Mouse (Mus musculus): ENCODE data around the gene Adcy5. TPM values are rescaled to one million over a fixed set of nuclear protein-coding genes. Genes with fewer than 3 reads are reported as not detected.

Gene Adcy5
- polyA plus RNA-seq, 1 experiment from 2014 or later, result 0.63 TPM

- no peak for DNase-seq (ENCODE audit: low spot score)
- Histone ChIP-seq H3K4me3 (no peak overlapping the region), H3K27me3 (ENCODE audit: low read depth, poor library complexity, severe bottlenecking) (no peaks in the 10 kb centered on the region), H3K27ac (no peak overlapping the region), H3K9me3 (replicated peaks) (no peaks in the 10 kb centered on the region), H3K36me3 (no peaks in the 10 kb centered on the region), H3K4me1 (peaks cover 15% of the 10 kb centered on the region)
- 86% methylated on average over 6 of the region's 6 CpGs for WGBS
These were observed 15.3 kb upstream of the Adcy5 start for GRCm38 (mm10) chr16:35139416-35139815.

GRCm38 (mm10) chr16:35139873-35140619 is 14.6 kb upstream of the Adcy5 start:
- peak; percentile 43 for DNase-seq (ENCODE audit: low spot score)
- no peaks in the 10 kb centered on the region for H3K27me3 ChIP-seq (ENCODE audit: low read depth, poor library complexity, severe bottlenecking)
- no peaks in the 10 kb centered on the region for H3K36me3 ChIP-seq
- no peak overlapping the region for H3K4me3 ChIP-seq
- no peaks in the 10 kb centered on the region for H3K9me3 ChIP-seq (replicated peaks)
- WGBS, result 30% methylated on average over 11 of the region's 11 CpGs
- H3K27ac ChIP-seq, result peak overlapping the region; percentile 68
- peaks cover 15% of the 10 kb centered on the region for H3K4me1 ChIP-seq

- Histone ChIP-seq H3K27ac (no peak overlapping the region), H3K27me3 (ENCODE audit: low read depth, poor library complexity, severe bottlenecking) (no peaks in the 10 kb centered on the region), H3K4me3 (no peak overlapping the region), H3K9me3 (replicated peaks) (no peaks in the 10 kb centered on the region), H3K36me3 (no peaks in the 10 kb centered on the region), H3K4me1 (peaks cover 15% of the 10 kb centered on the region)
- WGBS, result 49% methylated on average over 9 of the region's 9 CpGs
- no peak for DNase-seq (ENCODE audit: low spot score)
These were observed 14.1 kb upstream of the Adcy5 start for GRCm38 (mm10) chr16:35140620-35140975.

GRCm38 (mm10) chr16:35141839-35142238 is 12.8 kb upstream of the Adcy5 start:
- 75% methylated on average over 8 of the region's 8 CpGs for WGBS
- no peak for DNase-seq (ENCODE audit: low spot score)
- H3K4me1 ChIP-seq, result peaks cover 19% of the 10 kb centered on the region
- H3K27ac ChIP-seq, result no peak overlapping the region
- H3K36me3 ChIP-seq, result no peaks in the 10 kb centered on the region
- H3K4me3 ChIP-seq, result no peak overlapping the region
- no peaks in the 10 kb centered on the region for H3K9me3 ChIP-seq (replicated peaks)
- no peaks in the 10 kb centered on the region for H3K27me3 ChIP-seq (ENCODE audit: low read depth, poor library complexity, severe bottlenecking)

GRCm38 (mm10) chr16:35146153-35146552 is 8.5 kb upstream of the Adcy5 start:
- Histone ChIP-seq H3K27me3 (ENCODE audit: low read depth, poor library complexity, severe bottlenecking) (peaks cover 17% of the 10 kb centered on the region), H3K27ac (no peak overlapping the region)
- 17% methylated on average over 4 of the region's 4 CpGs for WGBS

GRCm38 (mm10) chr16:35153146-35153755 is 1.4 kb upstream of the Adcy5 start:
- DNase-seq (ENCODE audit: low spot score), result no peak
- Histone ChIP-seq H3K27me3 (ENCODE audit: low read depth, poor library complexity, severe bottlenecking) (peaks cover 88% of the 10 kb centered on the region), H3K36me3 (no peaks in the 10 kb centered on the region), H3K9me3 (replicated peaks) (no peaks in the 10 kb centered on the region), H3K4me1 (peaks cover 33% of the 10 kb centered on the region), H3K27ac (no peak overlapping the region), H3K4me3 (no peak overlapping the region)
- 11% methylated on average over 12 of the region's 12 CpGs for WGBS

More at GRCm38 (mm10) chr16:35146153-35146552, 8.5 kb upstream of the Adcy5 start:
- Histone ChIP-seq H3K9me3 (replicated peaks) (no peaks in the 10 kb centered on the region), H3K4me1 (peaks cover 6% of the 10 kb centered on the region; the same call in 1 of the 2 replicates), H3K4me3 (no peak overlapping the region), H3K36me3 (no peaks in the 10 kb centered on the region)
- no peak for DNase-seq (ENCODE audit: low spot score)

- Histone ChIP-seq H3K4me3 (peak overlapping the region; percentile 76), H3K27me3 (ENCODE audit: low read depth, poor library complexity, severe bottlenecking) (peaks cover 89% of the 10 kb centered on the region), H3K4me1 (peaks cover 33% of the 10 kb centered on the region), H3K9me3 (replicated peaks) (no peaks in the 10 kb centered on the region), H3K27ac (peak overlapping the region; percentile 81), H3K36me3 (no peaks in the 10 kb centered on the region)
- under 1% methylated on average over 29 of the region's 29 CpGs for WGBS
- DNase-seq (ENCODE audit: low spot score), result peak; percentile 68
These were observed 434 bp upstream of the Adcy5 start for GRCm38 (mm10) chr16:35154245-35154640.

GRCm38 (mm10) chr16:35155391-35156305 is 971 bp downstream of the Adcy5 start:
- Histone ChIP-seq H3K27ac (peak overlapping the region; percentile 81), H3K4me1 (peaks cover 41% of the 10 kb centered on the region), H3K4me3 (peak overlapping the region; percentile 76), H3K9me3 (replicated peaks) (no peaks in the 10 kb centered on the region), H3K27me3 (ENCODE audit: low read depth, poor library complexity, severe bottlenecking) (peaks cover 86% of the 10 kb centered on the region), H3K36me3 (no peaks in the 10 kb centered on the region)
- peak; percentile 71 for DNase-seq (ENCODE audit: low spot score)
- 1% methylated on average over 87 of the region's 87 CpGs for WGBS

- Histone ChIP-seq H3K9me3 (replicated peaks) (no peaks in the 10 kb centered on the region), H3K27me3 (ENCODE audit: low read depth, poor library complexity, severe bottlenecking) (peaks cover 80% of the 10 kb centered on the region), H3K4me1 (peaks cover 44% of the 10 kb centered on the region), H3K27ac (0 out of 2 replicates have a peak overlapping the region, but pooled peaks have one; percentile 81), H3K36me3 (no peaks in the 10 kb centered on the region), H3K4me3 (peak overlapping the region; percentile 76)
- 5% methylated on average over 48 of the region's 48 CpGs for WGBS
- peak; percentile 69 for DNase-seq (ENCODE audit: low spot score)
These were observed 1.6 kb downstream of the Adcy5 start for GRCm38 (mm10) chr16:35156306-35156695.

GRCm38 (mm10) chr16:35156832-35157231 is 2.2 kb downstream of the Adcy5 start:
- 74% methylated on average over 21 of the region's 21 CpGs for WGBS
- Histone ChIP-seq H3K4me3 (0 out of 2 replicates have a peak overlapping the region, but pooled peaks have one; percentile 76), H3K9me3 (replicated peaks) (no peaks in the 10 kb centered on the region), H3K27ac (no peak overlapping the region), H3K4me1 (peaks cover 43% of the 10 kb centered on the region), H3K36me3 (no peaks in the 10 kb centered on the region), H3K27me3 (ENCODE audit: low read depth, poor library complexity, severe bottlenecking) (peaks cover 75% of the 10 kb centered on the region)
- no peak for DNase-seq (ENCODE audit: low spot score)

- 59% methylated on average over 8 of the region's 8 CpGs for WGBS
- DNase-seq (ENCODE audit: low spot score), result no peak
- Histone ChIP-seq H3K27ac (no peak overlapping the region), H3K36me3 (no peaks in the 10 kb centered on the region), H3K4me3 (no peak overlapping the region), H3K9me3 (replicated peaks) (no peaks in the 10 kb centered on the region), H3K4me1 (peaks cover 38% of the 10 kb centered on the region), H3K27me3 (ENCODE audit: low read depth, poor library complexity, severe bottlenecking) (peaks cover 48% of the 10 kb centered on the region)
These were observed 4.9 kb downstream of the Adcy5 start for GRCm38 (mm10) chr16:35159532-35159931.

- peaks cover 43% of the 10 kb centered on the region for H3K27me3 ChIP-seq (ENCODE audit: low read depth, poor library complexity, severe bottlenecking)
- peaks cover 38% of the 10 kb centered on the region for H3K4me1 ChIP-seq
These were observed 5.3 kb downstream of the Adcy5 start for GRCm38 (mm10) chr16:35159991-35160390.

More at GRCm38 (mm10) chr16:35159991-35160390, 5.3 kb downstream of the Adcy5 start:
- no peak overlapping the region for H3K27ac ChIP-seq
- no peak overlapping the region for H3K4me3 ChIP-seq
- H3K36me3 ChIP-seq, result no peaks in the 10 kb centered on the region
- no peak for DNase-seq (ENCODE audit: low spot score)
- 82% methylated on average over 4 of the region's 4 CpGs for WGBS
- no peaks in the 10 kb centered on the region for H3K9me3 ChIP-seq (replicated peaks)

All from limb, embryonic 10.5 days (tissue).